Mouse (Mus musculus): ENCODE data around the gene Hist1h3g. TPM values are rescaled to one million over a fixed set of nuclear protein-coding genes. Genes with fewer than 3 reads are reported as not detected.

Gene Hist1h3g
- polyA plus RNA-seq, 1 experiment, result 15.8 TPM

Other genes starting within 250 kb of the Hist1h3g start
- gene Zfp322a, start 166.2 kb upstream of the Hist1h3g start, polyA plus RNA-seq (2012; rRNA removed), result 0.19 and 0.23 TPM in 2 replicates
- 0.47 and 0.56 TPM in 2 replicates for gene Abt1, start 111.6 kb upstream of the Hist1h3g start, polyA plus RNA-seq (2012; rRNA removed)
- 0.02 TPM in 2 replicates for gene Btn1a1, start 69.5 kb upstream of the Hist1h3g start, polyA plus RNA-seq (2012; rRNA removed)
- gene Btn2a2, start 46.6 kb upstream of the Hist1h3g start, polyA plus RNA-seq (2012; rRNA removed), result not detected in 2 replicates
- gene Hist1h4h, start 4.4 kb upstream of the Hist1h3g start, polyA plus RNA-seq (2012; rRNA removed), result 10.2 and 16.4 TPM in 2 replicates
- 126 and 148 TPM in 2 replicates for gene Hist1h2af, start 1.5 kb upstream of the Hist1h3g start, polyA plus RNA-seq (2012; rRNA removed)
- 0.87 and 1.9 TPM in 2 replicates for gene Hist1h2bh, start 8.0 kb downstream of the Hist1h3g start, polyA plus RNA-seq (2012; rRNA removed)
- 4.2 and 5.6 TPM in 2 replicates for gene Hist1h3f, start 8.6 kb downstream of the Hist1h3g start, polyA plus RNA-seq (2012; rRNA removed)
- 2.2 and 2.4 TPM in 2 replicates for gene Hist1h4f, start 16.2 kb downstream of the Hist1h3g start, polyA plus RNA-seq (2012; rRNA removed)
- gene Hist1h1d, start 17.8 kb downstream of the Hist1h3g start, polyA plus RNA-seq (2012; rRNA removed), result 0.04 and 0.10 TPM in 2 replicates
- 13.8 and 14.4 TPM in 2 replicates for gene Hist1h3e, start 26.9 kb downstream of the Hist1h3g start, polyA plus RNA-seq (2012; rRNA removed)
- gene Hist1h2ae, start 35.8 kb downstream of the Hist1h3g start, polyA plus RNA-seq (2012; rRNA removed), result 3.3 and 7.8 TPM in 2 replicates
- gene Hist1h2bg, start 36.0 kb downstream of the Hist1h3g start, polyA plus RNA-seq (2012; rRNA removed), result 15.0 and 22.9 TPM in 2 replicates
- gene Hist1h2bf, start 38.8 kb downstream of the Hist1h3g start, polyA plus RNA-seq (2012; rRNA removed), result 5.2 and 7.1 TPM in 2 replicates
- 2.5 and 3.6 TPM in 2 replicates for gene Hist1h2ad, start 39.0 kb downstream of the Hist1h3g start, polyA plus RNA-seq (2012; rRNA removed)
- gene Hist1h3d, start 40.3 kb downstream of the Hist1h3g start, polyA plus RNA-seq (2012; rRNA removed), result 5.2 and 6.2 TPM in 2 replicates
- 3.2 and 3.6 TPM in 2 replicates for gene Hist1h4d, start 46.2 kb downstream of the Hist1h3g start, polyA plus RNA-seq (2012; rRNA removed)
- 1.1 TPM in 2 replicates for gene Hist1h2be, start 85.7 kb downstream of the Hist1h3g start, polyA plus RNA-seq (2012; rRNA removed)
- 0.74 and 1.3 TPM in 2 replicates for gene Hist1h1e, start 87.1 kb downstream of the Hist1h3g start, polyA plus RNA-seq (2012; rRNA removed)
- 0.47 and 0.76 TPM in 2 replicates for gene Hist1h2ac, start 148.5 kb downstream of the Hist1h3g start, polyA plus RNA-seq (2012; rRNA removed)
- gene Hist1h2bc, start 148.8 kb downstream of the Hist1h3g start, polyA plus RNA-seq (2012; rRNA removed), result 117 and 165 TPM in 2 replicates
- not detected in 2 replicates for gene Hist1h1t, start 160.4 kb downstream of the Hist1h3g start, polyA plus RNA-seq (2012; rRNA removed)
- gene Hist1h4c, start 163.0 kb downstream of the Hist1h3g start, polyA plus RNA-seq (2012; rRNA removed), result 2.2 and 4.1 TPM in 2 replicates
- 3.3 and 4.5 TPM in 2 replicates for gene Hfe, start 175.4 kb downstream of the Hist1h3g start, polyA plus RNA-seq (2012; rRNA removed)
- 24.5 and 35.7 TPM in 2 replicates for gene Hist1h1c, start 203.4 kb downstream of the Hist1h3g start, polyA plus RNA-seq (2012; rRNA removed)
- gene Hist1h3c, start 210.2 kb downstream of the Hist1h3g start, polyA plus RNA-seq (2012; rRNA removed), result 7.1 and 11.9 TPM in 2 replicates
- 3.8 and 4.6 TPM in 2 replicates for gene Hist1h2bb, start 211.3 kb downstream of the Hist1h3g start, polyA plus RNA-seq (2012; rRNA removed)
- 5.1 and 8.7 TPM in 2 replicates for gene Hist1h2ab, start 215.7 kb downstream of the Hist1h3g start, polyA plus RNA-seq (2012; rRNA removed)
- gene Hist1h3b, start 216.8 kb downstream of the Hist1h3g start, polyA plus RNA-seq (2012; rRNA removed), result 10.6 and 14.9 TPM in 2 replicates
- 5.1 TPM in 1 of 2 replicates, not detected in the other for gene Hist1h4b, start 221.6 kb downstream of the Hist1h3g start, polyA plus RNA-seq (2012; rRNA removed)
- 1.1 and 3.0 TPM in 2 replicates for gene Hist1h4a, start 225.8 kb downstream of the Hist1h3g start, polyA plus RNA-seq (2012; rRNA removed)
- 10.0 and 13.1 TPM in 2 replicates for gene Hist1h3a, start 227.0 kb downstream of the Hist1h3g start, polyA plus RNA-seq (2012; rRNA removed)
- 0.09 and 0.20 TPM in 2 replicates for gene Hist1h1a, start 228.2 kb downstream of the Hist1h3g start, polyA plus RNA-seq (2012; rRNA removed)
- not detected in 2 replicates for gene Trim38, start 234.5 kb downstream of the Hist1h3g start, polyA plus RNA-seq (2012; rRNA removed)